ENCODE assay signal across 12 mouse cellular contexts in genomic region chr6:51708668-51709339, GRCm38 (mm10).
DNase-seq lines count a peak whose midpoint lies in the region; ATAC-seq and TF ChIP-seq lines count a peak whose summit lies in the region.
"Had no signal": no experiment of that assay in that cellular context is flagged by ENCODE, and none has a peak within 500 bp of the region (broad histone marks: within the 10 kb centered on the region; RNA-seq: fewer than 3 reads in every experiment).

No protein-coding gene starts in this region.

- H3K4me3 ChIP-seq in hindbrain, embryonic 14.5 days (replicated peaks; ENCODE audit: low read length) = no peak overlapping the region
- H3K4me3 ChIP-seq in hindbrain, postnatal 0 days (ENCODE audit: low read length) = no peak overlapping the region
- no peak overlapping the region for H3K4me3 ChIP-seq in neural tube, embryonic 11.5 days (ENCODE audit: low read depth, low read length)
- no peak overlapping the region for H3K4me3 ChIP-seq in limb, embryonic 14.5 days (replicated peaks; ENCODE audit: low read length)
- H3K4me3 ChIP-seq: embryonic facial prominence, embryonic 12.5 days; forebrain, embryonic 13.5 days; gastrocnemius, adult 2 months; liver, embryonic 15.5 days had no signal

- peaks cover 23% of the 10 kb centered on the region for H3K4me1 ChIP-seq in hindbrain, embryonic 14.5 days (replicated peaks; ENCODE audit: control insufficient read depth, insufficient read depth, low read length)
- H3K4me1 ChIP-seq in hindbrain, postnatal 0 days (ENCODE audit: insufficient read depth, low read length) = no peaks in the 10 kb centered on the region
- peaks cover 26% of the 10 kb centered on the region for H3K4me1 ChIP-seq in neural tube, embryonic 11.5 days (ENCODE audit: control insufficient read depth, insufficient read depth, low read length)
- H3K4me1 ChIP-seq in limb, embryonic 14.5 days (ENCODE audit: control insufficient read depth, insufficient read depth, low read length) = peaks cover 18% of the 10 kb centered on the region
- H3K4me1 ChIP-seq: liver, embryonic 15.5 days had no signal

- no peaks in the 10 kb centered on the region for H3K27me3 ChIP-seq in hindbrain, embryonic 14.5 days (ENCODE audit: control insufficient read depth, insufficient read depth, low read length)
- H3K27me3 ChIP-seq in hindbrain, postnatal 0 days (ENCODE audit: insufficient read depth, low read length) = no peaks in the 10 kb centered on the region
- H3K27me3 ChIP-seq in neural tube, embryonic 11.5 days (ENCODE audit: control insufficient read depth, insufficient read depth, low read length) = no peaks in the 10 kb centered on the region
- H3K27me3 ChIP-seq in limb, embryonic 14.5 days (ENCODE audit: control insufficient read depth, insufficient read depth, low read length) = no peaks in the 10 kb centered on the region
- H3K27me3 ChIP-seq: embryonic facial prominence, embryonic 12.5 days; forebrain, embryonic 13.5 days; liver, embryonic 15.5 days had no signal

- H3K9ac ChIP-seq in hindbrain, embryonic 14.5 days = no peak overlapping the region
- no peak overlapping the region for H3K9ac ChIP-seq in hindbrain, postnatal 0 days (replicated peaks; ENCODE audit: low read length)
- no peak overlapping the region for H3K9ac ChIP-seq in neural tube, embryonic 11.5 days (ENCODE audit: low read length)
- no peak overlapping the region for H3K9ac ChIP-seq in limb, embryonic 14.5 days (ENCODE audit: low read depth, low read length, severe bottlenecking)
- H3K9ac ChIP-seq: embryonic facial prominence, embryonic 12.5 days; forebrain, embryonic 13.5 days; liver, embryonic 15.5 days had no signal

- ATAC-seq in hindbrain, embryonic 14.5 days (ENCODE audit: low FRiP score) = no peak
- no peak for ATAC-seq in hindbrain, postnatal 0 days
- ATAC-seq in neural tube, embryonic 11.5 days (ENCODE audit: insufficient read depth, low FRiP score, low TSS enrichment) = peak; percentile 79
- ATAC-seq in limb, embryonic 14.5 days (ENCODE audit: low FRiP score, low read depth) = no peak
- ATAC-seq: forebrain, embryonic 13.5 days had no signal

- peak overlapping the region; percentile 78 for H3K27ac ChIP-seq in hindbrain, embryonic 14.5 days
- no peak overlapping the region; the same call in 1 of the 2 replicates for H3K27ac ChIP-seq in hindbrain, postnatal 0 days
- no peak overlapping the region for H3K27ac ChIP-seq in neural tube, embryonic 11.5 days (ENCODE audit: low read depth, low read length)
- H3K27ac ChIP-seq in limb, embryonic 14.5 days (replicated peaks; ENCODE audit: low read depth, low read length) = no peak overlapping the region
- H3K27ac ChIP-seq: embryonic facial prominence, embryonic 12.5 days; forebrain, embryonic 13.5 days; gastrocnemius, adult 2 months; liver, embryonic 15.5 days had no signal

- H3K9me3 ChIP-seq in hindbrain, embryonic 14.5 days (ENCODE audit: control insufficient read depth, low read length) = no peaks in the 10 kb centered on the region
- no peaks in the 10 kb centered on the region for H3K9me3 ChIP-seq in hindbrain, postnatal 0 days (ENCODE audit: low read length)
- no peaks in the 10 kb centered on the region for H3K9me3 ChIP-seq in neural tube, embryonic 11.5 days (ENCODE audit: control insufficient read depth, low read length)
- H3K9me3 ChIP-seq in limb, embryonic 14.5 days (ENCODE audit: control insufficient read depth, low read length) = no peaks in the 10 kb centered on the region
- H3K9me3 ChIP-seq: embryonic facial prominence, embryonic 12.5 days; forebrain, embryonic 13.5 days; liver, embryonic 15.5 days had no signal

- 39% methylated on average over 9 of the region's 9 CpGs for WGBS in hindbrain, embryonic 14.5 days
- WGBS in hindbrain, postnatal 0 days = 42% methylated on average over 9 of the region's 9 CpGs
- 21% methylated on average over 9 of the region's 9 CpGs for WGBS in neural tube, embryonic 11.5 days
- 25% methylated on average over 9 of the region's 9 CpGs for WGBS in limb, embryonic 14.5 days

- DNase-seq in hindbrain, embryonic 14.5 days (ENCODE audit: low spot score) = no peak
- DNase-seq in hindbrain, postnatal 0 days (ENCODE audit: low spot score) = no peak
- no peak for DNase-seq in neural tube, embryonic 11.5 days (ENCODE audit: low spot score)
- no peak for DNase-seq in neural tube, embryonic 10.5 days (ENCODE audit: extremely low spot score, low spot score)
- peak; percentile 14 for DNase-seq in limb, embryonic 14.5 days (ENCODE audit: low spot score)
- DNase-seq in ovary, postnatal 36 days (ENCODE audit: low spot score) = no peak
- no peak for DNase-seq in cerebellum, adult 8-10 months
- DNase-seq: cerebellum, adult 9-10 months; gastrocnemius, adult 2 months had no signal

- TF ChIP-seq POLR2A in limb, embryonic 14.5 days (IDR thresholded peaks at IDR 0.05; ENCODE audit: borderline replicate concordance, extremely low read depth, insufficient read depth, insufficient read length) = no peak

- H3K36me3 ChIP-seq in hindbrain, embryonic 14.5 days (replicated peaks; ENCODE audit: control insufficient read depth, insufficient read depth) = no peaks in the 10 kb centered on the region
- no peaks in the 10 kb centered on the region for H3K36me3 ChIP-seq in hindbrain, postnatal 0 days (ENCODE audit: insufficient read depth, low read length)
- H3K36me3 ChIP-seq in neural tube, embryonic 11.5 days (ENCODE audit: control insufficient read depth, insufficient read depth, low read length) = no peaks in the 10 kb centered on the region
- H3K36me3 ChIP-seq in limb, embryonic 14.5 days (ENCODE audit: control insufficient read depth, insufficient read depth, low read length) = no peaks in the 10 kb centered on the region
- H3K36me3 ChIP-seq: embryonic facial prominence, embryonic 12.5 days; liver, embryonic 15.5 days had no signal

- H3K4me2 ChIP-seq in hindbrain, embryonic 14.5 days (replicated peaks) = no peak overlapping the region
- no peak overlapping the region for H3K4me2 ChIP-seq in hindbrain, postnatal 0 days (ENCODE audit: low read depth, low read length)
- no peak overlapping the region for H3K4me2 ChIP-seq in neural tube, embryonic 11.5 days (ENCODE audit: low read depth)
- no peak overlapping the region for H3K4me2 ChIP-seq in limb, embryonic 14.5 days (replicated peaks; ENCODE audit: low read depth, low read length, severe bottlenecking)
- H3K4me2 ChIP-seq: embryonic facial prominence, embryonic 12.5 days; forebrain, embryonic 13.5 days; liver, embryonic 15.5 days had no signal

- no peak for TF ChIP-seq CTCF in hindbrain, postnatal 0 days (IDR thresholded peaks at IDR 0.05; ENCODE audit: low read depth)
